Mouse (Mus musculus): ENCODE data around the gene 4930432K21Rik.

DNA sequence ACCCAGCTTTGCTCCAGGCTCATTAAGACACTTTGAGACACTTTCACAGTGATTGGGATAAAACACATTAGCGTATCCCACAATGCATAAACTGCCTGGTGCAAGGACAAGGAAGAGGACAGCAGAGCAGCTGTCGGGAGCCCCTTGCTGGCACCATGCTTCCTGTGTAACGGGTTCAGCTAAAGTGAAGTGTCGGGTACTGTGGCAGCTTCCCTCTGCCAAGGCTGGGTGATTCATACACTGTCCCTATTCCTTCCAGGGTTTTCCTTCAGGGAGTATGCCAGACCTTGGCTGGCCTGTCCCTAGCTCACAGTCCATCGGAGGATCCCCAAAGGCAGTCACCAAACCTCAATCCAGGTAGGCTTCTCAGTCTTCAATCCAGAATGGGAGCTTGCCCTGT is 22.3 kb downstream of the 4930432K21Rik start:
- TF ChIP-seq GATA1 (IDR thresholded peaks at IDR 0.05; ENCODE audit: borderline replicate concordance, low read length), result no peak
- no peak for TF ChIP-seq FLI1 (IDR thresholded peaks at IDR 0.05; ENCODE audit: low read length)

Measured in megakaryocyte, embryonic 14.5 days (primary cell).